Mouse (Mus musculus) adrenal gland, postnatal 4 days (tissue): ENCODE data around the gene Bub1b. TPM values are rescaled to one million over a fixed set of nuclear protein-coding genes. Genes with fewer than 3 reads are reported as not detected.
"Not testable (repeated sequence)": the region's sequence is repeated elsewhere in the genome, so short reads cannot be mapped to it uniquely, and the experiment has no call there.

Experiments
- DNase-seq, 2 experiments: peaks; one replicate each; pipeline ENCODE4 v3.0.0; 2021 to 2022; ENCODE audit warnings: low spot score in 2 of 2, mixed read lengths in 2 of 2
- long read RNA-seq, 2 experiments: library from polyadenylated mRNA; stranded (forward); transcript quantifications; one replicate each; pipeline ENCODE4 v2.0.0; 2021
- total RNA-seq, 2 experiments: library from RNA; stranded (reverse); gene quantifications; 2 replicates each; pipeline ENCODE4 v1.2.3; 2021

Gene Bub1b
- total RNA-seq, result 10 to 100 TPM; 36.7 to 40.7 TPM
- long read RNA-seq, experiment 1, transcript Bub1b-201 (23 exons, 3,668 nt), result major isoform, 10 of 16 reads
- long read RNA-seq, experiment 1, partial matches to known transcripts, result 3 of 16 reads
- long read RNA-seq, experiment 1, other reads (novel, unspliced or antisense), result 3 of 16 reads
- long read RNA-seq, experiment 2, transcript Bub1b-201 (23 exons, 3,668 nt), result major isoform, 38 of 53 reads
- long read RNA-seq, experiment 2, partial matches to known transcripts, result 8 of 53 reads
- long read RNA-seq, experiment 2, other reads (novel, unspliced or antisense), result 7 of 53 reads

DNA sequence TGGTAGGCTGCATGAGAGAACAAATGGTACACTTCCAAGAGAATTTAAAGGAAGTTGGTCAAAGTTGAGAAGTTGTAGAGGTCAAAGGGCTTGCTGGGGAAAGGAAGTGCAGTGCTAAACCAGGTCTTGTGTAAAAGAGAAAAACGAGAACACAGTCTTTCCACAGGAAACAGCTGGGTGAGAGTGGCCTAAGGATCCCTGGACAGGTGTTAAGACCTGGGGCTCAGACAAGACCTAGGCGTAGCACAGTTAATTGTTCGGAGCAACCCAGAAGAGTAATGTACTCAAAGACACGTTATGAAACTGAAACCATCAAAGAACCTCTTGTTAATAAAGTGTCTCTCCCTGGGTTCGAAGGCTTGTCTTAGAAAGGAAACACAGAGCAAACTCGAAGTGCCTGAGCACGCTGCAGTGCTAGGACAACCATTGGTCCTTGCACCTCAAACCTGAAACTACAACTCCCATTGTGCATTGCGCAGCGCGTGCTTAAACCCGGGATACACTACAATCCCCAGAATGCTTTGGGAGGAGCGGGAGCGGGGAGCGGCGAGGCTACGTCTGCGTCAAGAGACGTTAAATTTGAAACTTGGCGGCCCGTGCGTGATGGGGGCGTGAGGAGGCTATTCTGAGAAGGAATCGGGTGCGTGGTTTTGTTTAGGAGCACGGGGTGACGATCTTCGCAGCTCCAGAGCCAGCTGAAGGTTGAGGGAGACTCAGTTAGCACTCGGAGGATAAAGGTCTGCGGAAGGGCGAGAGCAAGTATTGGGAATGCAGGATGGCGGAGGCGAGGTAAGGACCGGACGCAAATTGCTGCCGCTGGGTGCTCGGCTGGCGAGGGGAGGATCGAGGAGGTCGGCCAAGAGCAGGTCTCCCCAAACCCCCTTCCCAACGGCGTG lies at the start of gene Bub1b:
Bub1b (plus strand) TSS at position 539 of the 896 bp plus-strand sequence.
- peak; percentile 53 to 82 for DNase-seq

DNA sequence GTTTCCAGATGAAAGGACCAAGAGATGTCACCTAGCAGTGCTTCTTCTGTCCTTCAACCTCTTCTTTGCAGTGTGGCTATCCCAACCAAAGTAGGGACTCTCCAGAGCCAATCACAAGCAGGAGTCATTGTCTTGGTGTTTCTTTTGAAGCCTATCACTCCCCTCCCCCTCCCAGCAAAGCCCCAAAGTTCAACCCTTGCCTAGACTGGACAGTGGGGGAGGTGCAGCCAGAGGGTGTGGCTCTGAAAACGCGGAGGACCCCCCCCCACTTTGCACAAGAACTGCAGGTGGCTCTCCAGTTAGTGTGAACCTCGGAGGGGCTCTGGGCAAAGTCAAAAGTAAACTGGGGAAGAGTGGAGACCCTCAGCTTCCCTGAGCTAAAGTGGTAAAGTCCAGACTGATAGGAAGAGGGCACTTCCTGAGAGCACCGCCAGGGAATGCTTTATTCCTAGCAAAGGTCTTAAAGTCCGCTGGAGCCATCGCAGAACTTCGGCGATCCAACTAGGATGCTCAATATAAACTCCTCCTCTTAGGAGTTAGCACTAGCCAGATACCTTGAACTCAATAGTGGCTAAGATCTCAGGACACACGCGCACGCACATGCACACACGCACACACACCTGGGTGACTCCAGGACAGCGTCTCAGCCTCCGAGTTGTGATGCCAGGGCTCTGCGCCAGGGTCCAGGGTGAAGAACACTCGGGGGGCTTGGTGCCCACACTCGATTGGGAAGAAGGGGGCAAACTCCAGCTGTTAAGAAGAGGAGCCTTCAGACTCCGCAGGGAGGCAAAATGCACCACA lies 49.4 kb upstream of the Bub1b start:
- no peak for DNase-seq

DNA sequence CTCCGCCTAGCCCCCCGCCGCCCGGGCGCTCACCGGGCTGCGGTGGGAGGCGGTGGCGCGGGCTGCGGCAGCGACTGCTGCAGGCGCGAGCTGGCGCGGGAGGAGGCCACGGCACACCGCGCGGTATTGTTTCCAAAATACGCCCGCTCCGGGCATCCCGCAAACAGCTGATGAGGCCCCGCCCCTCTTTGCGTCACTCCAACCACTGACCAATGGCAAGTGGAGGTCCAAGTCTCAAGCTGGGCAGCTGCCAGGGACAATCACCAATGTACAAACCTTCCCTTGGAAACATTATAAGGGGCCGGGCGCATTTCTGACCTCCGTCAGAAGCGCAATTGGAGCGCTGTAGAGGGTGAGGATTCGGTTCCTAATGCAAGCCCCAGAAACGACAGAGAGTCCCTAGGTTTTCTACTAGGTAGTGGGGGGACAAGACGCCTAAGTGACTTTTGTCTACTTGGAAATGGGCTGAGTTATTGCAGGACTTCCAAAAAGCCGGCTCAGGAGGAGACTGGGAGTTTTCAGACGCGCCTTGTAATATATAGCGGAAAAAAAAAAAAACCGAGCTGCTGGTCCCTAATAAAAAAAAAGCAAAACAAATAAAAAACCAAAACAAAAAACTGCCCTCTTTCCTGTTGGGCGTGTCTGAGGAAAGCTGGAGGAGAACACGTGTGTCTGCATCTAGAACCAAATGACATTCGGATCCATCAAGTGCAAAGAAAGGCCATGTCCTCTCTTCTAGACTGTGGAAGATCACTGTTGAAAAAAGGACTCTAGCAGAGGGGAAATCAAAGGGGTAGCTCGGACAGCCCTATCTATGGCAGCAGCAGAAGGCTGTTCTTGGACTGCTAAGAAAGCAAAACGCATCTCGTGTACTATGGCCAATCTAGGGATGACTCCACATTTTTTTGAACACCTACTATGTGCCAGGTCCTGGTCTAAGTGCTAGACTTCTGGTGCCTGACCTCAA lies 48.2 kb upstream of the Bub1b start, which contains the start of gene Bmf:
Bmf (minus strand) TSS at position 181 of the 967 bp plus-strand sequence.
- DNase-seq, result peak; percentile 95 to 96

DNA sequence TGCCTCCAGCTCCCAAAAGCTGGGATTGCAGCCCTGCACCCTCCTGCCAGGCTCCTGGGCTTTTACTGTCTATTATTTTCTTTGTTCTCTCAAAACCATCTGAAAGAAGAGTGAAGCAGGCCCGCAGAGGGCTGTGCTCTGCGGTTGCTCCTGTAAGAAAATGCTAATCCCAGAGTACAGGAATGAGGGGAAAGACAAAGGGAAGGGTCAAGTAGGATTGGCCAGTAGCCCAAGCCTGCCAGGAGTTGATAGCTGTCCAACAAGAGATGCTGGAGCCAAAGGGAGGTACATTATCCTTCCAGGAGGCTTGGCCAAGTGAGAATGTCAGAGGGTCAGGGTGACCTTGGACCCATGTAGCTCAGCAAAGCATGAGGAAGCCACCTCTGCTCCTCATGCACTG lies 46.4 kb upstream of the Bub1b start:
- DNase-seq, result no peak

DNA sequence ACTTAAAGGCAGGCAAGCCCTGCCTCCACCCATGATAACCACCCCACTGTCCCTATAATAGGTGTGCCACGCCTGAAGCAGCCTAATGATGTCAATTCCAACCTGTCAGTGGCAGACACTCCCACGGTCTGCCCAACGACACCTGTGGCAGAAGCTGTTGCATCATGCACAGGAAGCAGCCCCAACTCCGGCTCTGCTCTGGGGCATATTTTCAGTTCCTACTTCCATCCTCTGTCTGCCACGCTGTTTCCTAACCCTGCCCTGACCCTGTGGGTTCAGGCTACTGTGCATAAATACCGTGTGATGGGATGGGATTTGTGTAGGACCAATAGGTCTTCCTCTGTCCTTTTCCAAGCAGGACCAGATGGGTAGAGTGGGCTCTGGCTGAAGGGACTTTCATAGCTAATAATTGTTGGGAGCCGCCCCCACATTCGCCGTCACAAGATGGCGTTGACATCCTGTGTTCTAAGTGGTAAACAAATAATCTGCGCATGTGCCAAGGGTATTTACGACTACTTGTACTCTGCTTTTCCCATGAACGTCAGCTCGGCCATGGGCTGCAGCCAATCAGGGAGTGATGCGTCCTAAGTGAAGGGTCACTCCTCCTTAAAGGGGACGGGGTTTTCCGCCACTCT lies 43.5 kb upstream of the Bub1b start:
- DNase-seq, result not testable (repeated sequence)

DNA sequence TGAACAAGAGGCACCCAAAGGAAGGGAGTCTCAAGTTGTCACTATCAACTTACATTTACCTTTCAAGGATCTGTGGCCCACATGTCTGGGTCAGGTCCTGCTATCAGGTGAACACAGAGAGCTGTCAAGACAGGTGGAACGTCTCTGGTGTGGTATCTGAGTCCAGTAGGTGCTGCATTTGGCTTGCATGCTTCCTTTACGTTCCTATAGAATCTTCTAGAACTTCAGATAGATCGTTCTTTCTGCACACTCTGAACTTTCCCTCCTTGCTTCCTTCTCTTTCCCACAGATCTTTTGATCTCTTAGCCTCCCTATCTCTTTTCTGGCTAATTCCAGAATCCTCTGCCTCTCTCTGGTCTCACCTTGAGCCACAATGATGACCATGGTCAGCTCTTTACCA lies 39.6 kb upstream of the Bub1b start:
- DNase-seq, result no peak

DNA sequence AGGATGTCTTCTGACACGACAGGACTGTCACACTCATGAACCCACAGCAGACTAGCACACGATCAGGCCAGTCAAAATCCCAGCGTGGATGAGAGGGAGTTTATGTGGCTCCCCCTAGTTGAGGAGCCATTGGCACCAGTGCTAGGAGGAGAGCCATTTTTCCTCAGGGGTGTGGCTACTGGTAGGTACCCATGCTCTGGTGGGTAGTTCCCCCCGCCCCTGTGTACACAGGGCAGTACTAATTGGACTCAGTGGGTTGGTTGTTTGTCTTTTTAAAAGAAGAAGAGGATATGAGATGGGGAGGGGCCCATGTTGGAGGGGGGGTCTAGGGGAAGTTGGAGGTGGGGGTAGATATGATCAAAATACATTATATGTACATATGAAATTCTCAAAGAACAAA lies 36.0 kb upstream of the Bub1b start:
- DNase-seq, result no peak

DNA sequence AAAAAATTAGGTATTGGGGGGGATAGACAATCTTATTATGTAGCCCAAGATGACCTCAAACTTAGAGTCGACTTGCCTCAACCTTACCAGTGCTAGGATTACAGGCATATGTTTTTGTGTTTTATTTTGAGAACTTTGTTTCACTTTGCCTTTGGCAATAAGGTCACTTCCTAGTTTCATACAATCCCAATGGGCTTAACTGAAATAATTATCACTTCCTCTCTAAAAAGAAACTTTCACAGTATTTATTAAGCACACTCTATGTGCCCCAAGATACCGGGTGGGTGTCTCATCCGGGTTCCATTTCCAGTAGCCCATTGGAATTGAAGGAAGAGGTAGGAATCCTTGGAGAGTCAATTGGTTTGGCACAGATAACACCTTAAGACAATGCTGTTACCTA lies 35.6 kb upstream of the Bub1b start:
- DNase-seq, result no peak

DNA sequence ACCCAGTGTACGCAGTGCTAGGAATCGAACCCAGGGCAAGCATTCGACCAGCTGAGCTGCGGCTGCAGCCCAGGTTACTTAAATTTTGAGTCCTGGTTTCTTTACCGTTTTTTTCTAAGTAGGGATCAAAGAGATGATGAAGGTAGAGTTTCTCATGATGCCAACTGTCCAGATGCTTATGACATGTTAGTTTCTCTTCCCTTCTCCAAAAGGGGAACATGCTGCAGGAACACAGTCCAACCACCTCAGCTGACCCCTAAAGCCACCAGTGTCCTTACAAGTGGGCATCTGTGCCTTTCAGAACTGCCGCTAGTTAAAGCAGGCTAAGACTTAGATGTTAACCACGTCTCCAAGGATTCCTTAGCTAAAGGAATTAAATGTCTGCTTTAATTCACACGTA lies 30.8 kb upstream of the Bub1b start:
- DNase-seq, result no peak

DNA sequence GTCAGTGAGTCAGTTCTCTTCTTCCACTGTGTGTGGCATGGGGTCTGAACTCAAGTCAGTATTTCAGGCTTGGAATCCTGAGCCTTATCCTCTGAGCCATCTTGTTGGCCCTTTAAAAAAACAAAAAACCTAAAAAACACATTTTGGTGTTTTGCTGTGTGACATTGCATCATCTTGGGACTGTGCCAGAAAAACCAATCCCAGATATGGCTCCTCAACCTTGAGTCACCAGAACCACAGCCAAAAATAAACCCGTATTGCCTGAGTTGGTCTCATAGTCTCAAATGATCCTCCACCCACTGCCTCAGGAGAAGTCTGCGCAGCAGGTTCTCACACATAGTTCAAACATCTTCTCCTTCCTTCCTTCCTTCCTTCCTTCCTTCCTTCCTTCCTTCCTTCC lies 27.1 kb upstream of the Bub1b start:
- no peak for DNase-seq

DNA sequence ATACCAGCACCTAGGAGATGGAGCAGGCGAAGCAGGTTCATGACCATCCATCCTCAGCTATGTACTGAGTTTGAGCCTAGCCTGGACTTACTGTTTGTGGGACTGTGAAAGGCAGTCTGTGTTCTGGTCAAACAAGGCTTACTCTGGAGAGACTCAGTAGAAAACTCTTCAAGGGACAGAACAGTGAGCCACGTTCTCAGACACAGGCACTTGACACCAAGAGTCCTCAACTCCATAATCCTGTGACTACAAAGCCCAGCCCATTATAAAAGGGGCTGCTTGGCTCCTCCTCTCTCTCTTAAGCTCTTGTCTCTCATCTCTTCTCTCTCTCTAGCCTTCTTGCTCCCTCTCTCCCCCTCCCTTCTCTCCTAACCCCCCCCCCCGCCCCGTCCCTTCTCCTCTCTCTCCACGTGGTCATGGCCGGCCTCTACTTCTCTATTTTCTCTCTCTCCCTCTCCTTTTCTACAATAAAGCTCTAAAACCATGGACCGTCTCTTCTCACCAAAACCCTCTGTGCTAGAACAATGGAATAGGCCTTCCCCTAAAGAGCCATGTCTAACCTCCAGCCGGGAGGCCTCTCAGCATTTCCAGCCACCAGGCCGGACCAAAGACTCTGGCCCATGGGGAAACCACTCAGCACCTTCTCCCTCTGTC lies 25.7 kb upstream of the Bub1b start:
- DNase-seq, result no peak

DNA sequence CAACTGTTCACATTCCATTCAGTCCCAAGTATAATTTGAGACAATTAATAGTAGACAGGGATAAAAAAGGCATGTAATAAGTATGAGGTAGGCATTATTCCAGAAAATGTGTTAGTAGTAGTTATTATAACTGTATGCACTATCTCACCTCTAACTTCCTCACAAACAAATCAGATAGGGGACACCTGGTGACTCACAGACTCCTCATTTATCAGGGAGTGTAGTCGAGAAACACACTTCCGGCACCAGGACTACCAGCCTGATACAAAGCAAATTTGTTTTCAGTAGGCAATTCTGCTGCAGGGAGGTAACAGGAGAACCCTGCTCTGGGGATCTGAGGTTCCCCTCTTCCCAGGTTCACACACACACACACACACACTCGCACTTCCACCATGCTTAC lies 24.9 kb upstream of the Bub1b start:
- DNase-seq, result no peak

DNA sequence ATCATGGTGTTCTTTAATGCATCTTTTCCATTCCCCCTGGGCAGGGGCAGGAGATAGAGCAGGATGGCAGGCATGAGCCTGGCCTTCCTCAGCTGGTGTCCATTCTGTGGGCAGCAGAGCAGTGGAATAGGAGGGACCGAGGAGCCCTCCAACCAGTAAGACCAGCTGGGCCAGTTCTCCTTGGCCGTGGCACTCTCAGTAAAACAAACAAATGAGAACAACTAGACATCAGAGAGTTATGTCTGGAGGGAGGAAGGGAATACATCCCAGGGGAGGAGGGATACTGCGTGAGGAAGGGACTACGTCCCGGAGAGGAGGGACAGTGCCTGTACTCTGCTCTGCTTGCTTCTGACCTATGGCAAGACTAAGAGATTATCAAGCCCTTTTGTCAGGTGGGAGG lies 12.0 kb upstream of the Bub1b start:
- DNase-seq, result no peak

DNA sequence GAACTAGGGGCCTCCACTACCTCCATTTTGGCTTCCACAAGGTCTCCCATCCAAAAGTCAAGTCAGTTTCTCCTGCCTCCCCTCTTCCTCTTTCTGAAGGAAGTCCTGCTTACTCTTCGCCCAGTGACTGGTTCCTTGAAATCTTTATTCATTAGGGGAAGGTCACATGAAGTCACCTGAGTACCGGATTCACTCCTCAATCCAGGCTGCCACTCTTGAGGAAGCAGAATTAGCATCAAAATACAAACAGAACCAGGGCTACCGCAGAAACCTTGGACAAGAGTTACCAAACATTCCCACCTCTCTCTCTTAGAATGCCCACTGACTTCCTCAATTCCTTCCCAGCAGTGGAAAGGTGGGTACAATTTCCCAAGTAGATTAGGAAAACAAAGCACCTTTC lies 10.3 kb upstream of the Bub1b start:
- DNase-seq, result no peak

DNA sequence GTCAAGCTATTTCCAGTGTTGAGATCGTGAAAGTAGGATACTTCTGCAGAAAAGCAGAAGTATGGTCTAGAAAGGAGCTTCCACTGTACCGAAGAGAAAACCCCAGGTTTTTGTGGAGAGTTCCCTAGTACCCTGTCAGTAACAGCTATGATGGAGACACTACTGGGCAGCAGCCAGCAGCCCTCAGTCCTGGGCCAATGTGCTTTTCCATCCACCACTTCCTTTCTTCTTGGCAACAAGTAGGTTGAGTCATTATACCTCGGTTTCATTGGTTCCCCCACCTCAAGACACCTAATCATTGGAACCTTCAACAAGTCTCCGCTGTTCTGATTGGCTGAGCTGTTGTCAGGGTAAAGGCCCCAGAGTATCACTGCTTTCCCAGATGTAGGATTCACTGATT lies 6.9 kb upstream of the Bub1b start:
- DNase-seq, result no peak

DNA sequence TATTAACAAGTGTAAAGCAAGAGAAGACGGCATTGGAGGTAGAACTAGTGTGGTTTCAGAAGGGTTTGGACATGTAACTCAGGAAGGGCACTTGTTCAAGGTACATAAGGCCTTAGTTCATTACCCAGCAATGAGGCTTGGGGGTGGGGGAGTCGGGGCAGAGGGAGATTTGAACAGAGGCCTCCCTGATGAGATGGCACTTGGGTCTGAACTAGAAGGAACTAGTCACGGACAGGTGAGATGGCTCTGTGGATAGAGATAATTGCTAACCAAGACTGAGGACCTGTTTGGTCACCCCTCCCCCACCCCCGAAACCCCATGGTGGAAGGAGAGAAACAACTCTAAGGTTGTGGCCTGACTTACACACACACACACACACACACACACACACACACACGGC lies 1.1 kb downstream of the Bub1b start:
- DNase-seq, result no peak

DNA sequence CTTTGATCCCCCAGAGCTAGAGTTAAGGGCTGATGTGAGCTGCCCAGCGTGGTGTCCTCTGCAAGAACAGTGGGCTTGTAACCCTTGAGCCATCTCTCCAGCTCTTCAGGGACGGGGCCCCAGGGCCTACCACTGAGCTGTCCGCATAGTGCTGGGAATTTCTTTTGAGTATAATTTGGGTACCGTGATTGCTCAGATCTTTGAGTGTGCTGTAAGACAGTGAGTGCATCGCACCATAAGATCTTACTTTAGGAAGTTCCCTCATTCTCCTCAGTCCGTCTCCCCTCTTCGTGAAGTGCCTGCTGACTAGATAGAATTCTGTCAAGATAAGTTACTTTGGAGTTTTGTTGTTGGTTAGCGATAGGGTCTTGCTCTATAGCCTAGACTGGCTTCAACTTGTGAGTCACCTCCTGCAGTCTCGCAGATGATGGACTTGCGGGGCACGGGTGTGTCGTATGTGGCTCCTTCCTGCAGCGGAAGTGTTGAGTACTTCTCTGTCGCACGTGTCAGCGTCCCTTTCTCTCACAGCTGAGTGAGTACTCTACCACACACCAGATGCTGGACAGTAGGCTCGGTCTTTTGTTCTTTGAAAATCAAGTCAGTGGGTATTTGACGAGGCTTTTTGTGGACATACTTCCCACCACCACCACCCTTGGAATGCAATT lies 3.7 kb downstream of the Bub1b start:
- no peak for DNase-seq

DNA sequence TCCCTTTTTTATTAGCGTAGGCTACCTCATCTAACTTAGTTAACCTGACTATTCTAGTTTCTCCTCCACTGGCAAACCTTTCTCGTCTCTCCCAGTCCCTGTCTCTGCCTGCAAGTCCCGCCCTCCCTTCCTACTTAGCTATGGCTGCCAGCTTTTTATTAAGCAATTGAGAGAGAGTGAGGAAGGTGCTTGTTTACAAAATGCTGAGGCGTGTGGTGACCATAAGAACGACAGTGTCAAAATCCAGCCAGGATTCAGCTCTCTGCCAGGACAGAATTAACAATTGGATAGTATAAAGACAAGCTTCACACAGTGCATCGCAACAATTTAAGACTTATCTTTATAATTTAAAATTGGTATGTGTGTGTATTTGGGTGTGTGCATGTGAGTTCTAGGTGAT lies 6.1 kb downstream of the Bub1b start:
- DNase-seq, result no peak

DNA sequence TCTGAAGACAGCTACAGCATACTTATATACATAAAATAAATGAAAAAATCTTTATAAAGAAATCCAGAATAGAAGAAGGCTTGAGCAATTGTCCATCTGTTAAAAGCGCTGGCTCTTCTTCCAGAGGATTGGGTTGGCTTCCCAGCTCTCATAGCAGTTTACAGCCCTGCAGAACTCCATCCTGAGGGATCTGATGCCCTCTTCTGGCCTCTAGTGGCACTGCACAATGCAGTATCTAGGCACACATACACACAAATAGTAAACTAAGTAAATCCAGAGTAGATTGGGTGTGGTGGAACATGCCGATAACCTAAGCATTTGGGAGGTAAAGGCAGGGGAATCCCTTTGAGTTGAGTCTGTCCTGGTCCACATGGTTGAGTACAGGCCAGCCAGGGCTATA lies 8.0 kb downstream of the Bub1b start:
- no peak for DNase-seq
